Mouse (Mus musculus) MEL-GATA-1-ER (cell line): ENCODE measurements around the gene Mrps9.
"Not testable (repeated sequence)": the region's sequence is repeated elsewhere in the genome, so short reads cannot be mapped to it uniquely, and the experiment has no call there.

Source experiments
- DNase-seq: peaks from one replicate; pipeline ENCODE4 v3.0.0-alpha.2; 2012; ENCODE audit warnings: low read depth; ENCODE audit errors: extremely low read depth

The Mrps9 gene

DNA sequence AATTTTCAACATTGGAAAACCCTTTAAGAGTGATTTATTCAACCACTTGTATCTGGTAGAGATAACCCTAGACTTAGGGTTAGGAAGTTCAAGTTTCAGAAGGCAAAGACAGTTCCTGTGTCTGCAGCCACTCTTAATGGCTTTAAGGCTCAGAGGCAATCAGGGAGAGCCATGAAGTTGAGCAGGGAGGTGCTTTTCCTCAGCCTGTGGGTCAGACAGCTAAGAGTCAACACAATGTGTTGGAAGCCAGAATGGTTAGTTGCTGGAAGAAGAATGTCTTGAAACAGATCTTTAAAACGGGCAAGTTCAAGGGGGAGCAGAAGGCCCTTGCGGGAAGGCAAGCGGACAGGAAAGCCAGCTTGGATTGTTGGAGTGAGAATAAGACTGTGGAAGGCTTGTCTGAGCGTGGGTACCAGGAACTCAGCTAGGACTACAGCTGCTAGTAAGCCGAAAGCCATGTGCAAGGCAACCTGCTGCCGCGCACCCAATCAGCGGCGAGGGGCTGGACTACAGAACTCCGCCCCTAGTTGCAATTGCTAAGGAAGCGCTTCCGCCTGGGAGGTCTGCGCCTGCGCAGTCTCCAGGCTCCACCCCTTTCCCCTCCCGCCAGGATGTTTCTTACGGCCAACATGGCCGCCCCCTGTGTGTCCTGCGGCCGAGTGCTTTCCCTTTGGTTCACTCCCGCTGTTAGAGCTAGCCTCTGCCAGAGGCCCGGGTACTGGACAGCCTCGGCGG, at the start of gene Mrps9:
Gene Mrps9 (plus strand): TSS at position 571 of the 735 bp plus-strand sequence.
- DNase-seq = peak; percentile 89

DNA sequence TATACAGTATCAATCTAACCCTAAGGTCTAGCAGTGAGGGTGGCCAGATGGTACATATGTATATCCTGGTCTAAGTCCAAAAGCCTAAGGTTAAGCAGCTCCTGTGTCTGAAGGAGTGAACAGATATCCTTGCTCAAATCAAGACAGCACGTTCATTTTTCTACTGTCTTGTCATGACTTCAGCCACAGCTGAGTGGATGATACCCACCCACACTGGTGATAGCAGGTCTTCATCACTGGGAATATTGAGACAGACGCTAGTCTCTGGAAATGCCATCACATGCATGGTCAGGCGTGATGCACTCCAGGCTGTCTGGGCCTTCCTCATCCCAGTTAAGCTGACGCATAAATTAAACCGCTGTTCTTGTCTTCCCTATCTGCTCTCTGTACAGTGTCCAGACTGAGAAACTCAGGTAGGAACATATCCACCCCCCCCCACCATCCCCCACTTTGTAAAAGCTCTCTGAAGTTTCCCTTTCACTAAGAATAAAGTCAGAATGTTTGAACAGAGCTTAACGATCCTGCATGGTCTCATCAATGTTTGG, 37.7 kb upstream of the Mrps9 start:
- DNase-seq = no peak

DNA sequence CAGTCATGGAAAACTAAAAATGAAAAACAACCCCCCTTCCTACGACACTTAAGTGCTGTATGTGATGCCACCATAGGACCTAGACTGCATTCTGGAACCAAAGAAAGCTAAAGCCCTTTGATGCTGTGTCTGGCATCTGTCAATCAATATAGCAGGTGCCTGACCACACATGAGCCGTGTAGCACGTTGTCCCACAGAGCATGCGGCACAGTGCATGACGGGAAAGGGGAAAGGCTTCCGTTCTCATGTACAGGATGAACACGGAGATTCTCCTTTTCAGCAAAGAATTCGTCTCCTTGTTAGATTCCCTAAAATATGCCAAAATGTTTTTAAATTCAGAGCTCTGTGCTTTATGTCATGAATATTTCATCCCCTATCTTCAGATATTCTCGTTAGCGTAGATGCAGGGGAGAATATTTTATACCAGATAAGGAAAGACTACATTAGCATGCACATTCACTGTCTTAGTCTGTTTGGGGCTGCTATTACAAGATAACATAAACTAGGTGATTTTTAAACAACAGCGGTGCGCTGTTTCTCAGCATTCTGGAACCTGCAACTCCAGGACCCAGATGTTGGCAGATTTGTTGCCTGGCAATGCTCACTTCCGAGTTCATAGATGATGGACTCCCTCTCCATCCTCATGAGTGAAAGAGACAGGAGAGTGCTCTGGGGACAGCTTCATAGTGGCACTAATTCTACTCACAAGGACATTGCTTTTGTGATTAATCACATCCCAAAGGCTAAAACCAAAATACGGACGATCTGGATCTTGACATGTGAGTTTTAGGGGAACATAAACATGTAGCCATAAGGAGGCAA, 36.0 kb upstream of the Mrps9 start:
- DNase-seq = no peak

DNA sequence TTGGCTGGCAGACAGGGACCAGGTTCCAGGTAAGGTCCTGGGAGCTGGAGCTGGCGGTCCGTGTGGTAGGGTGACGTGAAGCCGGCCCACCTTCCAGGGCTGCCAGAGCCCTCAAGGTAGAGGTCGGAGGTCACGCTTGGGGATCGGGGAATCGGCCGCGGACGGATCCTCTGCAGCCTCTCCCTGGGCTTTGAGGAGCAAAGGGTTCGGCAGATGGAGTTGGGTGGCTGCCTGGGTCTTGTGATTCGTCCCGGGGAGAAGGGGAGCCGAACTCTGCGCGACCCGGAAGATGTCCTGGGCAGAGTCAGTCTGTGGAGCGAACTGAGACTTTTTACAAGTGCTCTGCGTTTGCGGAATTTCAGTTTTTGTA, 350 bp downstream of the Mrps9 start:
- DNase-seq = no peak

DNA sequence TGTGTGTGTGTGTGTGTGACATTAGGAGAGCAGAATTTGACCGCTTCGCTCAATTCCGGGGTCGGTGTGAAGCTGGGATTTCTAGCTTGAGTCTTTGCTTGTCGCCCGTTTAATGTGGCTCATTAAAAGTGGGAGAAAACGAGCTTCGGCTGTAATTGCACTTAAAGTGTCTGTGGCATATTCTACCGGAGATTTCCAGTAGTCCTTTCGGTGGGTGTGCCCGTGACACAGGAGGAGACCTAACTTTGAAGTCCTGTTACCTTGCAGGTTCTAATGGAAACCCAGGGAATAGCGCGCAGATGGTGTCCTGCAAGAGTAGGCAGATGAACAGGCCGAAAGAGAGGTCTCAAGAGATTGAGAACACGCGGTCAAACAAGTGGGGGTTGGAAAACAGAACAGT, 777 bp downstream of the Mrps9 start:
- peak; percentile 6 for DNase-seq

DNA sequence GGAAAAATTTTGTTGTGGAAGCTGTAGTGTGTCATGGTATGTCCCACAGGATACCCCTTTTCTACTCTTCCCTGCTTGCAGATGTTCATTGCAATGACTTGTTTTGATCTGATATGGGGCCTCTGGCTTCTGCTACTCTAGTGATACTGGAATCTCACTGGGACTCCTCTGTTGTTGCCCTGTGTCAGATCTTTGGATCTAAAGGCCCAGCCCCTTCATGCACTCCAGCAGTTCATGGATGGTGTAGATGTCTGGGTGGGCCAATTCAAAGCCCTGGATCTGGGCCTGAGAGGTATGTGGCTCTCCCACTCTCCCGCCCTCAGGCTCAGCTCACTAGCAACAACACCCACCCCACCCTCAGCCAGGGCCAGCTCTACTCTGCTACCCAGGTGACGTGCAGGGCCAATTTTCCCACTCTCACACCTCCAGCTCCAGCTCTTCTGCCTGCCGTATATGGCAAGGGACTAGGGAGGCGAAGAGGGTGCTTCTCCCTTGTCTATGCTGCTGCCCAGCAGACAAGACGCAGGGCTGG, 13.8 kb downstream of the Mrps9 start:
- no peak for DNase-seq

DNA sequence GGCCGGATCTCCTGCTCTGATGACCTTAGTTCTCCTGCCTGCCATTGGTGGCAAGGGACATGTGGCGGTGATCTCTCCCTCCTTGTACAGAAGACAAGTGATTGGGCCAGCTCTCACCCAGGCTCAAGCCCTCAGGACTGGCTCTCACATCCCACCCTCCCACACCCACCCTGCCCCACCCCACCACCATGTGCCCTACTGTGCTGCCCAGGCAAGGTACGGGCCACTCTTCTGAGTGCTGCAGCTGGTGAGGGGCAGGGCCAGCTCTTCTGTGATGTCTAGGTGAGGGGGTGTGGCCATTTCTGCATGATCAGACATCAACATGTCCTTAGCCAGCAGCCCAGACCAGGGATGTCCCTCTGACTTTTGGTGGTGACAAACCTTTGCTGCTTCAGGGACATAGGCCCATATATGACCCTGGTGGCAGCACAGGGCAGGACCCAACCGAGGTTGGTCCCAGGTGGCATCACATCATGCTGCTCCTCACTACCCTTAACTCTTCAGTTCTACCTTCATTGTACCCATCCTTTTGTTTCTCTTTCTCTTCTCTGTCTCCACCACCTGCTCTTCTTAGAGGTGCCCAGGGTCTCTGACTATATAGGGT, 14.4 kb downstream of the Mrps9 start:
- DNase-seq = no peak

DNA sequence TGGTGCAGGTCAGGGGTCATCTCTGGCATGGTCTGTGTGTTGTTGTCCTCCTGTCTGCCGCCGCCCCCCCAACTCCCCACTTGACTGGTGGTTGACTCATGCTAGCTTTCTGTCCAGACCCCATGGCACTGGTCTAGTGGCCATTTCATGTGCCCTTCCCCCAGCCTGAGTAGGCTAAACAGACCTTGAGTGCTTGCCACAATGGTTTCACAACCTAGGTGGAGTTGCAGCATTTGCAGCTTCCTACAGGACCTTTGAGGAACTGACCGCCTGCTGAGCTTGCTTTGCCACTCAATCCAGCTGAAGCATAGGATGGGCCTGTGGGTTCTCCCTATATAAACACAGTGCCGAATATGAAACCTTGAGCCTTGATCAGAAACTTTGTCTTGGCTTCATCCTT, 15.0 kb downstream of the Mrps9 start:
- no peak for DNase-seq

DNA sequence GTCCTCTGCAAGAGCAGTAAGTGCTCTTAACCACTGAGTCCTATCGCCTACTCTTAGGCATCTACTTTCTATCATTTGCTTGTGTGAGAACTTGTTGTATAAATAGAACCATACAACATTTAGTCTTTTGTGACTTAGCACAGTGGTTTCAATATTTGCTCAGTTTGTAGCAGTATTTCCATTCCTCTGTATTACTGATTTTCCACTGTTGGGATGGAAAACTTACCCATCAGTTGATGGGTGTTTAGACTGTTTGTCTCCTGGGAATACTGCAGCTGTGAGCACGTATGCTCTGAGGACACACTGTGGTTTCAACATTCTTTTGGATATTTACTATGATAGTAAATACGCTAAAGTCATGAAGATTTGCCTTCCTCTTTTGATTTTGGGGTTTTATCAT, 16.2 kb downstream of the Mrps9 start:
- no peak for DNase-seq

DNA sequence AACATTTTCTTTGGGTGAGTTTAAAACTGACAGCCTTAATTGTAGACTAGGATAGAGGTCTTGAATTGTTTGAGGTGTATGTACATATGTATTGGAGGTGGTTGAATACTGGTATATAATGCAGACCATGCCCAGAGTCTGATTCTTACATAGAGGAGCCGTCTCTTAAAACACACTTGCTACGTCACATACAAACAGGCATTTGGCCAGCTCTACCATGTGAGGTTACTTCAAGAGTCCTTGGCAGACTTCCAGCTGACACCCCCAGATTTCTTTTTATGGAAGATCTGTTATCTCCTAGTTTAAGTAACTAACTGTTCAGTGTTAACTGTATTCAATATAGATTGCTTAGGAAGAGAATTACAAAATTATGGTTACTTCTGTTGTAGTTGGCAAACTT, 23.1 kb downstream of the Mrps9 start:
- DNase-seq = no peak

DNA sequence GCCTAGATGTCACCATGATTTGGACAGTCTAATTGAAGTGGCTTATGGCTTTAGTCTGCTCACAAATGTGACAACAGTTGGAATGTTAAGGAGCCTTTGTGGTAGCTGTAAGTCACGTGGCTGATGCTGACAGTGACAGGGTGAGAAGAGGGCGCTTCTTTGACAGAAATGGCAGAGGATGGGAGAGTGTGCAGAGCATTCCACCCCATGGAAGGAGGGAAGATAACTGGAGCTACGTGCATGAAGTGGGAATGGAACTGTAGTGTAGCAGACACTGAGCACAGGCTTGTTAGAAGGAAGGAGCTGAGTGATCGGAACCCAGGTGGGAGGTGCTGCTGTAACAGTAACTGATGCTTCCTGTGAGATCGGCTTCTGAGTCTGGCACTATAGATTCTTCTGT, 24.2 kb downstream of the Mrps9 start:
- DNase-seq = no peak

DNA sequence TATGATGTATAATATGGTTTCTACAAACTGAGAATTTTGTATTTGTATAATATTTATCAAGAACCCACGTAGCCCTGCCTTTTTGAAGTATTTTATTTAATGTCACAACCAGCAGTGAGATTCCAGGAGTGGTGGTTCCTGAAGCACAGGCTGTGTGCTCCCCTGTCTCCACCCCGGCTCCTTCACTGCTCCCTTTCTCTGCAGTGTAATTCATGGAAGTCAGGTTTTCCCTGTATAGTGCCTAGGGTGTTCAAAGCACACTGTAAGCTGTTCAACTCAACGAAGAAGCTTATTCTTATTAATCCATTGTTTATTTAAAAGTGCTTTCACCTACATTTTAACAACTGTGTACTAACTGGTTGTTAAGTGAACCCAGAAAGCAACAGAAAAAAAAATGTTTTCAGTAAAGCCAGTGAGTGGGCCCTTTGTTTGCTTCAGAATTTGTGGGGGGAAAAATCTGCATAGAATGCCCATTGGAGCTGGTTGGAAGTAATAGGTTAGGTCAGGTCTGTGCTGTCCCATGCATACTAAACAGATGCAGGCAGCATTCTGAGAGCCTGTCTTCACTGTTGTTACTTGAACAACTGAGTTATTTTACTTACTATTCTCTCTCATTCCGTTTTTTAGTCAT, 25.5 kb downstream of the Mrps9 start:
- no peak for DNase-seq

DNA sequence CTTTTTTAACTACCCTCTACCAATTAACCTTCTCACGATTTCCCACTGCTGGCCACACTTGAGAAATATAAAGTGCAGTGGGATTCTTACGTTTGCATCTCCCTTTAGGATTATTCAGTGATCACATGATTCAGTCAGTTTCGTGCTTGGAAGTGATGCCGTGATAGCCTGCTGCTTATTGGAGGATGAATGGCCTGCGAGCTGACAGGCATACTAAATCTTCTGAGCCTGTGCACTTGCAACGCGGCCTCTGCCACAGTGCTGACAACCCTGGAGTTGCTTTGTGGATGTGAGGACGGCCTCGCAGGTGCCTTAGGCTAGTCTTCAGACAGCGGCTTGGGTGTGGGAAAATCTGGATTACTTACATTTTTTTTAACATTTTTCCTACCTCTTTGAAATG, 26.2 kb downstream of the Mrps9 start:
- DNase-seq = no peak

DNA sequence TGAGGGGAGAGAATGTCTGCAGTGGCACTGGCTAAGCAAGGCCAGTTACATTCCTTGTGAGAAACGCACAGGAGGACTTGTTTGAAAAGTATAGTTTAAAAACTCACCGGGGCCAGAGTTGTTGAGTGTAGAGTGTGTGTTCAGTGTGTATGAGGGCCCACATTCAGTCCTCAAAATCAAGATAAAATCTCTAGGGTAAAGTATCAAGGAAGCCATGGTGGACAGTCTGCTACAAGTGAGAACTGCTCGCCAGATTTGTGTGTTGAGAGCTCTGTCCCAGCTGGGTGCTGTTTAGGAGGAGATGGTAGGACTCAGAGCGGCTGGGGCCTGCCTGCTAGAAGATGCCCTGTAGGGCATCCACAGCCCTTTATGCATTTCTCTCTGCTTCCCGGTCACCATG, 27.8 kb downstream of the Mrps9 start:
- DNase-seq = no peak

DNA sequence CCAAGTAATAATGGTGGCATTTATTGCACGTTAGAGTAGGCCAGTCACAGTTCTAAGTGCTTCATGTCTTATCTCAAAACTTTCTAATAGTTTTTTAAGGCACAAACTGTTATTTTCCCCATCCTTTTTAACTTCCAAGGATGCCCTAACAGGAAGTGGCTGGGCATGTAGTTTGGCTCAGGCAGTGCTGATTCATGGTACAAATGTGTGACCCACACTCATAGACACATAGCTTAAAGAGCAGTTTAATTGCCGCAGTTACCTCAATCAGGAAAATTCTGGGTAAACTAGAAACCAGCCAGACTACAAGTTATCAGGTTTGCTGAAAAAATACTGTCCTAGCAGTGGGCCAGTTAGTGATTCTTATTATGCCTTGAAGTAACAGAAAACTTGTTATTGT, 31.2 kb downstream of the Mrps9 start:
- no peak for DNase-seq

DNA sequence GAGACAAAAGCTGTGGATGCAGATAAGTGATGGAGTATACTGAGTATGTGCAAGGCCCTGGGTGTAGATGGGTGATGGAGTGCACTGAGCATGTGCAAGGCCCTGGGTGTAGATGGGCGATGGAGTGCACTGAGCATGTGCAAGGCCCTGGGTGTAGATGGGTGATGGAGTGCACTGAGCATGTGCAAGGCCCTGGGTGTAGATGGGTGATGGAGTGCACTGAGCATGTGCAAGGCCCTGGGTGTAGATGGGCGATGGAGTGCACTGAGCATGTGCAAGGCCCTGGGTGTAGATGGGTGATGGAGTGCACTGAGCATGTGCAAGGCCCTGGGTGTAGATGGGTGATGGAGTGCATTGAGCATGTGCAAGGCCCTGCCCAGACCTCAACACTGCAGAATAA, 32.4 kb downstream of the Mrps9 start:
- DNase-seq = not testable (repeated sequence)

DNA sequence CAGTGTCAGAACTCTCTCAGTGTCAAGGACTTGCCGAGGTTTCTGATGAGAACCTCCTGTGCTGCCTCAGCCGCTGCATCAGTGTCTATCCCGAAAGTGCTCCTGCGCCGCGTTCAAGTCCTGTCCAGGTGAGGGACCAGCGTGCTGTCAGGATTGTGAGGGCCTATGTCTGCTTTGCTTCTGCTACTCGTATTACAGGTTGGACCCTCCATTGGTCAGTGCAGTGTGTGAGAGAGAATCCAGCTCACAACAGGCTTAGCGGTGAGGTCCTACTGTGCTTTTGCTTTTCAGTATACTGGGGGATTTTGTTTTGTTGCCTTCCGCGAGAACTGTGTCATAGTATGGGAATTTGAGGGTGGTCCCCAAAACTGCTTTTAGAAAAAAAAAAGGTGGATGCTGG, 36.8 kb downstream of the Mrps9 start:
- DNase-seq = no peak

DNA sequence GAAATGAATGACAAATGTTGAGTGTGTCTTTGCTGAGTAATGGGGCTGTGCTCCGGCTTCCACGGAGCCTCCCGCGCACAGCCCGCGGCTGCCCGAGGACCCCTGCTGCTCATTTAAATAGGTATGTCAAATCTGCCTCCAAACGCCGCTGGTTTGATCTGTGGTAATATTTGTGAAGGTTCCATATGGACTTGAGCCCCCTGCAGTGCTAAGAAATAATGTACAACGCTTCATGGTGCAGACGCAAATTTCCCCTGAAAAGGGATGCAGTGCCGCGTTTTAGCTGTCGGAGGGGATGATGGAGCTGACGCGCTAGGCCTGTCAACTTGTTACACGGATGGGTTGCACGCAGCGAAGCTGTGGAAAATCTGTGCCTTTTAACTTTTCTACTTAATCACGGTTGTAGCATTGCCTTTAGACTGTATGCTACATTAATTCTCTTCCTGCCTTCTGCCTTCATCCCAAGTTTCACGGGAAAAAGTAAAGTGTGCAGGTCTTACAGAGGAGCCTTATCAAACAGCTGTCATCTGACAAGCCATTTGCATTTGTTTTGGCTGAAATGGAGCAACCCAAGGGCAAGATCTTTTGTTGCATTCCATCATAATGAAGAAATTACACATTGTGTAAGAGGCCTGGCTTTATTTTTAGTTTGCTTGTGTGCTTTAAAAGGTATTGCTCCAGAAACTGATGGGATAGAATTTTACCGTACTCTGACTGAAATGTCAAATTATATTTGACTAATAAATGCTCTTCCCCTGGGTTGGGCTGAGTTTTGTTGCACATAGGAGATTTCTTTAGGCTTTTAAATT, 37.7 kb downstream of the Mrps9 start:
- no peak for DNase-seq

DNA sequence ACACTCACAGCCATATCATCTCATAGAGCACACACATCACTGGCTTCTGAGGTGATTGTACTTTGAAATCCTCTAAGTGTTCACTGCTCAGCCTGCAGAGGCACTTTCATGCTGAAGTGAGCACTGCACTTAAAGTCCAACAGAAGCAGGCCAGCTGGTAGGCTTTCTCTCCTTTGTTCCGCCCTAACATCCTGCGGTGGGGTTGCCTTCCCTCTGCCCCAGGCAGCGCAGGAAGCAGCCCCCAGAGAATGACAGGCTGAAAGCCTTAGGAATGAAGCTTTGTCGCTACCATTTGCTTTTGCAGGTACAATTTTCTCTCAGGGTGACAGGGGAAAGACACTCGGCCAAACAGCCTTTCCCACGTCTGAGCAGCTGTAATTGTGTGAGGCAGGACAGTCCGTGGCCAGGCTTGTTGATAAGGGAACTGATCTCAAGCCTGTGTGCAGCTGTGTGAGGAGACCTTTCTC, 38.4 kb downstream of the Mrps9 start:
- no peak for DNase-seq

DNA sequence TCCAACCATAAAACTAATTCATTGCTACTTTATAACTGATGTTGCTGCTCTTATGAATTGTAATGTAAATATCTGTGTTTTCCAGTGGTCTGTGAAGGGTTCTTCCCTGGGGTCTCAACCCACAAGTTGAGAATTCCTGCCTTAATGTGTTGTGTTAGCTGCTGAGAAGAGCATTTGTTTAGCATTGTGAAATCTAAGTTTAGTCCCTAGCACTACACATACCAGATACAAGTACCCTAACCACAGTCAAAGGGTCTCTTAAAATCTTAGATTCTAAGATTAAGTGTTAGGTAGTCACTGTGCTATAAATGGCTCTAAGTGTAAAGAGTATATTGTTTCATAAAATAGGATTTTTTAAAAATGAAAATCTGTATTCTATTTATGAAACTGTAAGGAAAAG, 43.7 kb downstream of the Mrps9 start:
- DNase-seq = no peak

DNA sequence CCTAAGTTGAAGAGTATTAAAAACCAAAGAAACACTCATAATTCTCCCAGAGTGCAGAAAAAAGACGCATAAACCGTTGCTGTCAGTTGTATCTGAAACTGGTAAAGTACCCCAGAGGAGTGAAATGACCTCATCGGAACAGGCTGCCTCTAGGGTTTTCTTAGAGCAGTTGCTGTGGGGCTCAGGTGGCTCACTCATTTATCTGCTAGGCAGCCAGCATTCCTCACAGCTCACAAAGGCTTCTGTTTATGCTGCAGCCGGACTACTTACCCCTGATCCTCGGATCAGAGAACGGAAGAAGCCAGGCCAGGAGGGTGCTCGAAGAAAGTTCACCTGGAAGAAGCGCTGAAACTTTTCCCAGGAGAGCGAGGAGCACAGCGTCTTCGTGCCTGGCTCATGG, 54.1 kb downstream of the Mrps9 start:
- DNase-seq = no peak
